Mouse (Mus musculus): Measurements from ENCODE around the gene Slc6a19.
"Not testable (repeated sequence)": the region's sequence is repeated elsewhere in the genome, so short reads cannot be mapped to it uniquely, and the experiment has no call there.

The Slc6a19 gene

DNA sequence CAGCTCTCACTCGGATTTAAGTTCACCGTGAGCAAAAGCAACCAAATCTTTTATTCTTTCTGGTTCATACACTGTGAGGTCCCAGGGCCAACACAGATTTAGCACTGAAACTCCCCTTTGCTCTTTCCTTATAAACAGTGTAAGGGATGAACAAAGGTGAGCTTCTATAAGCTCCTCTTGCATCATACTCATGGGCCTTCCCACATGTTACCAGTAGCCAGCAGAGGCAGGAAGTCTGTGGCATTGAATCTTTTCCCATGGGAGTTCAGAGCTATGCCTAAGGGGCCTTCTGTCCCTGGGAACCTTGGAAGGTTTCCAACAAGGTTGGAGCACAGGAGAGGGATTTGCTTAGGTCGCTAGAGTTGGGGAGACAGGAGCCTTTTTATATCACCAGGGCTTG lies 7.6 kb upstream of the Slc6a19 start:
- no peak for DNase-seq (ENCODE audit: low spot score)

DNA sequence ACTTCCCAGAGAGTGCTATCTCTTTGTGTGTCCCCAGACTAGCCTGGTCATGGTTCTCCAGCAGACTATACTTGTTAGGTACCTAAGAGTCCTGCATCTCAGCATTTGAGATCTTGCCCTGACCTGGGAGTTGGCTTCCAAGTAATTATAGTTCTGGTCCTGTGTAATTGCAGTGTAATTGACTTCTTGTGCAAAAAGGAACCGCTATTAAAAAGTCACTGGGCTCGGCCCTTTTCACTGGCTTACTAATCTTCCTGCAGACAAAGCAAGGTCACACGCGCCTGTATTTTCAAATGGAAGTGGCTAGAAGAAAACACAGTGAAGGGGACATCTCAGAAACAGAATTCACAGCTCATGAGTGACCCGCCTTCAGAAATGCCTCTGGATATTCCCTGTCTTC lies 7.1 kb upstream of the Slc6a19 start:
- DNase-seq (ENCODE audit: low spot score): no peak

DNA sequence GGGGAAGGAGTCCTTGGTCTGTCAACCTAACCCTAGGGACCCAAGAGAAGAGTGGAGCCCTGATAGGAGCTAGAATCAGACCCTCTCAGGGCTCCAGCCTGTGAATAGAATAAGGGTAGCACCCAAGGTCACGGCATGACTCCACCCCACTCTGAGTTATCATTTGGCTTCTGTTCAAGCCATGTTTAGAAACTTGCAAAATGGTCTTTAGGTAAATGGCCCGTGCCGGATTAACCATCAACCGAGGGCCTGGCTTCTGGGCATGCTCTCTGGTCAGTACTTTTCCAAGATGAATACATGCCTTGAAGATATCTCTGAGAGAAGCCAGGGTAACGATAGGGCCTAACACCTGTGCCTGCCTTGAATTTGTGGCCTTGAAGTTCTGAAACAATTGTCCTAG lies 6.6 kb upstream of the Slc6a19 start:
- no peak for DNase-seq (ENCODE audit: low spot score)

DNA sequence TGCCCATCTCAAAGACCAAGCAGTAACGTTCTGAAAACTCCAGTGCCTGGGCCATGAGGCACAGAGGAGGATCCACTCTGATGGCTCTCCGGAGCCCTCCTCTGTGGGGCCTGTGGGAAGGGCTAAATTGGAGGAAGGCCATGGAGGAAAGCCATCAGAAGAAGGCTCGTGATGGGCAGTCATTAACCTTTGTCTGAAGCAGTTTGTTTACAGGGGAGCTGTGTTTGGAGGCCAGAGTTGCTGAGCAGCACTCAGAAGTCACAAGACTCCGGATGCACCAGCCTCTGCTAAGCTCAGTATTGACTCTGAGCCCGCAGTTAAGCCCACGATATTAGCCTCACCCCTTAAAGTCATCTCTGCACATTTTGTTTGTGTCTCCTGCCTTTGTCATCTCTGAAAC lies 4.8 kb upstream of the Slc6a19 start:
- no peak for DNase-seq (ENCODE audit: low spot score)

DNA sequence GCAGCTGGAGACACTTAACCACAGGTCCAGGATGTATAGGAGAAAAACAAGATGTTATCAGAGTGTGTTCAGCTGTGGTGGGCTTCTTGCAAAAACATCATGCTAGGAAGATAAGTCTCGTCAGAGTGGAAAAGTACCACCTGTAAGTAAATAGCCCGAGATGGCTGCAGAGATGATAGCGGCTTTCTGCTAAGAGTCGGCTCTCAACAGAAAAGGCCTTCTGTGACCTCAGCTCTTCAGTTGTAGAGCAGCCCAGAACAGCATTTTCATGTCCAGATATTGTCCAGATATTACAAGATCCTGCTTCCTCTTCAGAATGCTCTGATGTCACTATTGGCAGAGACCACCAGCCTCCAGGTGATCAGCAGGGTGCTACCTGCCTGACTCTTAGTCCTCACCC lies 1.2 kb downstream of the Slc6a19 start:
- not testable (repeated sequence) for DNase-seq (ENCODE audit: low spot score)

DNA sequence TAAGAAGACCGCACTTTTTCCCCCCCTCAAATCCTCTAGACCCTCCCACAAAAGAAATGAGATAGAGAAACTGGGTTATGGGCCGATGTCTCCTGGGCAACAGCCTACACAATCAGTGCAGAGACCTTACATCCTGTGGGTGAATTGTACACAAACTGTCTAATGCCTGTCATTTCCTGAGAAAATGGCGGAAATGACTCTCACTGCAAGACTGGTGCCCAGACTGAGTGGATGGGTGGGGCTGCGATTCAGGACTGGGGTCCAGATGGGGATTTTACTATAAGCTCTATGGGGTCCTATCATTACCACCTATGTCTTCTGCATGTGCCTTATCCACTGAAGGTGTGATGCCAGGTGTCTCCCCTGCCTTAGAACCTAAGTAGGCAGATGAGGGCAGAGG lies 1.9 kb downstream of the Slc6a19 start:
- no peak for DNase-seq (ENCODE audit: low spot score)

DNA sequence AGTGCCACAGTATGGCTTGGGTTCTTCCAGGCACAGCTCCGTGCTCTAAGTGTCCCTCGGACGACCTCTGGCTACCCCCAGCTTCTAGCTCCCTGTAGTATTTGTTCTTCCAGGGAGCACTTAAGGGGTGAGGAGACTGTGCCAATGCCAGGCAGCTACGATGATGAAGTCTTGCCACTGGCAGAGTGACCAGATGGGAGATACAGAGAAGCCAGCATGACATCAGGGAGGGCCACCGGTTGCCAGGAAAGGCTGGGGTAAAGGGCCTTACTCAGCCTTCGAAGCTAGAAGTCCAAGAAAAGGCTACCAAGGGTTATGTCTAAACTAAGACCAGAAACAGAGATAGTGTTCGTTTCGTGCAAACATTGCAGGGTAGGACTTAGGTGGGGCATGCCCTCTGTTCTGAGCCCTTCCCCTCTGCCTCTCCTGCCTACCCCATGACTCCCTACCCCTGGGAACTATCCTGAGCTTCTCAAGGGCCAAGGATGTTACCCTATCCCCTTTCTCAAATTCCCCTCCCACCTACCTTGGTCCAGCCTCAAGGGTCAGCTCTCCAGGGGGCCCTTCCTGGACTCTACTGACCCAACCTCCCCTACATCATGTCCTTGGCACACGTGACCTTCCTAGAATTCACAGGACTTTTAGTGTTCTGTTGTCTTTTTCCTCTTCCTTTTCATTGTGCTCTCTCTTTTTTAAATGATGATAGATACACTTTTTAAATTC lies 3.3 kb downstream of the Slc6a19 start:
- no peak for DNase-seq (ENCODE audit: low spot score)

DNA sequence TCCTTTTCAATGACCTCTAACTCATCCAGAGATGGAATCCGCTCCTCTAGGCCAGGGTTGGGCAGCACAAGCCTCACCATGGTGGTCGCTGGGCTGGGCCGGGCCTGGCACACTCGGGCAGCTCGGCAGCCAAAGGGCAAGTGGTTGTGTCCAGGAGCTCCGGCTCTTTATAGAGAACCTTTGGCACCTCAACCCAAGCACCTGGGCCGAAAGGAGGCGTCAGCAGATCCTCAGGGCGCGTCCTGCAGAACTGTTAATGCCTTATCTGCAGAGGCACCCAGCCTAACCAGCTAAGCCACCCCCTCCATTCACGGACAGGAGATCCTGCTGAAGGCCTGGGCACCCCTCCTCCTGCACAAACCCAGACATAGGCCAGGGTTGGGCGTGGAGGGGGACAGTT lies 4.1 kb downstream of the Slc6a19 start:
- no peak for DNase-seq (ENCODE audit: low spot score)

DNA sequence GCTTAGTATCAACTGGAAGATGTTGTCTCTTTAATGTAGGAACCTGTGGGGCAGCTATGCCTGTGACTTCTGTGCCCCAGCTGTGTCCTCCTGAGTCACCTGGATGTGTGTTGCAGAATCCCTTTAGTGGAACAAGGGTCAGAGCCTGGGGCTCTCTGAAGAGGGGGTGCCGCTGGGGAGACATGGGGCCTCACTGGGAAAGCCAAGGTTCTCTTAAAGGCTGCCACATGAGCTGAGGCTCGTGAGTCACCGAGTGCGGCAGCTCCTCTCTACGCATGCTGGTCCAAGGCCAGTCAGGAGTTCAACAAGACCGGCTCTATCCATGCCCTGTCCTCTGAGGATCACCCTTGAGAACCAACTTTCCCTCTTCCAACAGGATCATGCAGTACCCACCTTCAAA lies 5.0 kb downstream of the Slc6a19 start:
- no peak for DNase-seq (ENCODE audit: low spot score)

DNA sequence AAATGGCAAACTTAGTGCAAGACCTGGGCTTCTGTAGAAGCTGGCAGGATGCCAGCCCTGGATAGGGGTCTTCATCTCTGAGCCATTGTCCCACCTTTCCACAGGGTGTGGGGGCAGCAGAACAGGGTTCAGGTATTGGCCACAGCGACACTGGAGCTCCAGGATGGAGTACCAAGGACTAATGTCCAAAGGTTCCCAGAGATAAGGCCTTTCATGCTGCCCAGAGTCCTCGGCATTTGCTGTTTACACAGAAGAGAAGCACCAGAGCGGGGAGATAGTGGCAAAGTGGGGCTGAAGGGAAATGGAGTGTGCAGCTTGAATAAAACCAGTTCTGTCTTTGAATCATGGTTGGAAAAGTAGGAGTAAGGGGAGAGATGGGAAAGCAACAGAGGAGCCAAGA lies 8.1 kb downstream of the Slc6a19 start:
- DNase-seq (ENCODE audit: low spot score): no peak

DNA sequence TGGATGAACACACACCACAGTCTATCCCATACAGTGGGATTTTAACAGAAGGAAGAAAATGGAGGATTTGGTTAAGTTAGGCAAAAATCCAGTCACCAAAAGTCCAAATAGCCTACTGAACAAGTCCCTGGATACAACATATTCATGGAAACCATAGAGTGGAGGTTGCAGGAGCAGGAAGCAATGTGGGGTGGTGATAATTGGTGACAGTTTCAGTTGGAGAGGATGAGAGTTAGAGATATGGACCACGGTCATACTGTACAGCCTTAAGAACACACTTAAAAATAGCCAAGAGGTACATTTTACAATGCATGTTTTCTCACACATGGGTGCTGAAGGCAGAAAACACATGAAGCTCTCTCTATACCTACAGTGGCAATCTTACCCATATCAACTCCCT lies 9.7 kb downstream of the Slc6a19 start:
- DNase-seq (ENCODE audit: low spot score): no peak

DNA sequence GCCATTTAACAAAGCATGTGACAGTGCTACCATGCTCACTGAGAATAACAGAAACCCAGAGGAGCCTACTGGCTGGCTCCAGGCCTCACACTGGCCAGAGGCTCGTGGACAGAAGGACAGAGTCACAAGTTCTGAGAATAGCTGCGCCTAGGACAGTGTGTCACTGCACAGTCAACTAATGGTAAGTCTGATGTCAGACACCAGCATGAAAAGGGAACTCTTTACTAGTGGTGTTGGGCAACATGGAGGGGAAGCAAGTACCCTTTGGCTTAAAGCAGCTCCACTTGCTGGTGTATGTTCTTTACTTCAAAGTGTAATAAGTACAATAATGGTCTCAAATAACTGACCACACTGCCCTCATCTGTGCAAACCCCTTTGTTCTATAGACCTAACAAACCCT lies 11.3 kb downstream of the Slc6a19 start:
- no peak for DNase-seq (ENCODE audit: low spot score)

DNA sequence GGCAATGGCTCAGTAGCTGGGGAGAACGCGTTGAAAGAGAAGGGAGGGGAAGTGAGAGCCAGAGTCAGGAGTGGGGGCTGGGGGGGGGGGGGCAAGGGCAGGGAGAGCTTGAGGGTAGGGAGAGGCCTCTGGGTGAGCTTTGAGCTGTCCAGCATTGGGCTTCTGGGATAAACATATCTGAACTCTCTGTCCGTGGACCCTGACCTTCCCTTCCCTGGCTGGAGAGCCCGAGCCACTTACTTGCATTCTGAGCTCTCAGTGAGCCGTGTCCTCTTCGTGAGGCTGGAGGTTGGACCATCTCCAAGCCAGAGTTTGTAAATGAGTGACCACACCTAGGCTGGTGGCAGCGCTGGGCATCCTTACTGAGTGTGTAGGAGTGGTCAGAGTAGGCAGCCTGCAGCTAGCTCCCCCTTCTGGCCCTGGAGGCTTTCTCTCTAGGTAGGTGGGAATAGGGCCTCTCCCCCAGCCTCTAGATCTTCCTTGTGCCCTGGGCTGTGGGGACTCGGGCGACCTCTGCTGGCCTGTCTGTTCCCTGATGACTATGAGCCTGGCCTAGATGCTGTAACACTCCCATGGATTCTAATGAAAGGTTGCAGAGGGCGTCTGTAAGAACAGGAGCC lies 12.3 kb downstream of the Slc6a19 start:
- peak; percentile 72 for DNase-seq (ENCODE audit: low spot score)

DNA sequence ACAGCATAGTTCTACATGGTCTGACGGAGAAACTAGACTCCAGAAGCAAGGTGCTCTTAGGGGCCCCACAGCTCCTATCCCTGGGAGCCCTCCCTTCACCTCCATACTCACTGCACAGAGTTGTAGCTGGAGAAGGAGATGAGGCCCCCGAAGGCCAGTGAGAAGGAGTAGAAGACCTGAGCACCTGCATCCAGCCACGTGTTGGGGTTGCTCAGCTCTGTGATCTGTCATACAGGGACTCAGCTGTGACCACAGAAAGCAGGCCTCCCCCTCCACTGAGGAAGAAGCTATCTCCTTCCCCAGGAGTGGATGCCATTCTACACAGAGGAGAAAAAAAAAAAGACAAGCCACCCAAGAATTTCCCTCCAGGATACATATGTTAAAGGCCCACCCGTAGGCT lies 15.7 kb downstream of the Slc6a19 start:
- no peak for DNase-seq (ENCODE audit: low spot score)

DNA sequence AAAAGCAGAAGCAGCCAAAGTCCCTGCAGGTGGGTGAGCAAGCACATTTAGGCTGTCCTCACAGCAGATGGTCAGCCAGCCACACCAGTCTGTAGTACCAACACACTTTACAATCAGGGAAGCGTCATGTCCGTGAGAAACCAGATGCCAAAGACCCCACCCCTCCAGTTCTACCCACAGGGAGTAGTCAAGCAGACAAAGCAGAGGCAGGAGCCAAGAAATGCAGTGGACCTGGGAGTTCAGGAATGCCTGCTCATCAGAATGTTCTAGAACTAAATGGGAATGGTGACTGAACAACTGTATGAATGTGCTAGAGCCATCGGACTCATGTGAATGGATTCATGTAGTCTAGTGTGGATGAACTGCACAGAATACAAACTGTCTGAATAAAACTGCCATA lies 17.1 kb downstream of the Slc6a19 start:
- no peak for DNase-seq (ENCODE audit: low spot score)

DNA sequence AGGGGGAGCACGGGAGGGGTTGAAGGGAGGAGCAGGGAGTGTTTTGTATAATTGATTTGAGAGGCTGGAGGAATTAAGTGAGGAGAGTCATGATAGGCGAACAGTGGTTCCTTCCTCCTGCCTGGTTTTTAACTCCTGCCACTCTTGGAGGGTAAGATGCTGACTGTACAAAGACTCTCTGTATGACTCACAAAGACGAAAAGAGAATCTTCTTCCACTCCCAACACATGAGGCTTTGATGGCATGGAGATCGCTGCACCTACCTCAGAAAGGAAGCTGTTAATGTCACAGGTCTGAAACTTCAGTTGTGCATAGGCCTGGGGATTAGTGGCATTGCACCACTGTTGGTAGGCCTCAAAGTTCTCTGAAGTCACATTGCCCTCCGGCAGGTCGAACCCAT lies 19.2 kb downstream of the Slc6a19 start:
- DNase-seq (ENCODE audit: low spot score): no peak

DNA sequence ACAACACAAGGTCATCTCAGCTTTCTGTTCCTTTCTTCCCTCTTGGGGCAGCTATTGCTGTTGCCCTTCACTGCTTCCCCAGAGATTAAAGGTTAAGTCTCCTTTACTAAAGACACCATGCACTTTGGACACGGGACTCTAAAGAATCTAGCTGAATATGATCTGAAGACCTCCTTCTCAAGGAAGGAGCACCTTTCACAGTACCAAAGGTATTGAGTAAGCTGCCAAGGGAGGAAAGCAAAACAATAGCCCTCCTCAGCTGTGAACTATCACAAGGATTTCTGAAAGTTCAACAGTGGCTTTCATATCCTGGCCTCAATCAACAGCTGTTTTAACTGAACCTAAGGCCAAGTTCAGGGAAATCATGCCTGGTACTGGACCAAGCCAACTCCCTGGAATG lies 20.3 kb downstream of the Slc6a19 start:
- no peak for DNase-seq (ENCODE audit: low spot score)

DNA sequence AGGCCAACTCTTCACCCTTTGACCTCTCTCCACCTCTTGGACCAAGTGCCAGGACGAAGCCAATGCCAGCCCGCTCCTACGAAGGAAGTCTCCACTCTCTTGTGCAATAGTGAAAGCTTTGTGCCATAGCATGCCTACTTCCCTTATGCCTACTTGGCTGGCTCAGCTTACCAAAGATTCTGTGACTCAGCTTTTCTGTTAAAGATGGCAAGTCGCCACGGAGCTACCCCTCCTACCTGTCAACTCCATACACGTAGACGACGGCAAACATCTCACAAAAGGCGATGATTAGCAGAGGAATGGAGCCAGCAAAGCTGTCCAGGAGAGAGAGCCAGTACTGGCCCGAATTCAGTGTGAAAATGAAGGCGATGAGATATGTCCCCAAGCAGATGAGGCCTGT lies 21.0 kb downstream of the Slc6a19 start:
- DNase-seq (ENCODE audit: low spot score): peak; percentile 28

DNA sequence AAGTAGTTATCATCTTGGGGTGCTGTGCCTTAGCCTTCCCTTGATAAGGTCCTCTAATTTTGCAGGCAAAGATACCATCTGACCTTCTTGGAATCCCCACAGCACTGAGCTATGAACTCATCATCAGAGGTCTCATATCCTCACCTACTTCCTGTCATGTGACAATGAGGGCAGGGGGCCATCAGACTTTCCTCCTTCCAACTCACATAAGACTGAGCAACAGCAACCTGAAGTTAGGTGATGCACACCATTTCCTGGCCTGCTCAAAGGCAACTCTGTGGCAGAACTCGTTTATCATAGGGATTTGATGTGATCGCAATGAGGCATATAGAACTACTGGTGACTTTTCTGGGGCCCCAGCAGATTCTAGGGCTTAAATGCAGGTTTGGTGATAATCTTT lies 22.4 kb downstream of the Slc6a19 start:
- no peak for DNase-seq (ENCODE audit: low spot score)

DNA sequence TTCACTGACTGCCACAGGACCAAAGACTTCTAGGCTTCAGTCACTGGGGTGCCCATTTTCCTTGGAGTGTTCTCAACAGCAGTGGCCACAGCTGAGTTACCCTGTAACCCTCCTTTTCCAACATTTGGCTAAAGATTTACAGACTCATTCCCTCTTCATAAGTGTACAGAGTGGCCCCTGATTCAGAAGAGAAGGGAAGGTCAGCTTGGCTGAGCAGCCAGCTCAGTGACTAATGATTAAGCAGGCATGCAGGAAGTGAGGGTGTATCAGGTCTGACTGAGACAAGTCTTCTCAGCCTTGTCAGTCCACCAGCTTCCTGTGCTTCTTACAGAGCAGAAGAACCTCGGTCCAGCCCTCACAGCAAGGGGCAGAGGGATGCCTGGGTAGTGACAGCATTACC lies 24.3 kb downstream of the Slc6a19 start:
- no peak for DNase-seq (ENCODE audit: low spot score)

DNA sequence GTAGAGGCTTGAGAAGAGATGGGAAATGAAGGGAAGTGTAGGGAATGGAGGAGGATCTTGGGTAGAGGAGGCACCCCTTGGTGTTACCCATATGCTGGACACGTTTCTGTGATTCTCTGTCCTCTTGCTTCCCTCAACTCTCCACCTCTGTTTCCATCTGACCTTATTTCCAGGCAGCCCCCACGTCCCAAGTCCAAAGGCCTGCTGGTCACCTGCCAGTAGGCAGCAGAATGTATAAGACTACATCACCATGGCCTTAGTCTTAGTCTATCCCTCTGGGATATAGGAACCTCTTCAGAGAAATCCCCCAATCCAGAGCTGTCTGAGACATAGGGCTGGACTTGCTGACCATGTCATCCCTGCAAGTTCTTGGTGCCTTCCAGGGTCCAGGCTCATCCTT lies 25.4 kb downstream of the Slc6a19 start:
- no peak for DNase-seq (ENCODE audit: low spot score)

DNA sequence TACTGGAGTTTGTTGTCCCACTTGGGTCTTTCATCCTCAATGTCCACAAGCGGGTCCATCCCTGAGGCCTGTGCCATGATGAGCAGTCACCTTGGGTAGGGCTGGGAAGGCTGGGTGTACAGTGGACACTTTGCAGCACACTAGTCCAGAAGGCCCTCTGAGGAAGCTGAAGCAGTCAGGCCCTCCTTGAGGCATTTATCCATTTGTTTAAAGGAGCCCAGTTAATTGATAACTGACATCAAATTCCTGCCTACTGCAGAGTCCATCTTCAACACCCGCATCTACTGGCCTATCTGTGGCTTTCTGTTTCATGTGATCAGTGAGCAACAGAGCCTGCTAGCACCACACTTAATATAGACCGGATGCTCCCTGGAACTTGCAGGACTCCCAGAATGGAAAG lies 26.8 kb downstream of the Slc6a19 start, which contains the start of gene Slc6a18:
Gene Slc6a18 (minus strand): TSS at position 171 of the 400 bp plus-strand sequence.
- DNase-seq (ENCODE audit: low spot score): no peak

DNA sequence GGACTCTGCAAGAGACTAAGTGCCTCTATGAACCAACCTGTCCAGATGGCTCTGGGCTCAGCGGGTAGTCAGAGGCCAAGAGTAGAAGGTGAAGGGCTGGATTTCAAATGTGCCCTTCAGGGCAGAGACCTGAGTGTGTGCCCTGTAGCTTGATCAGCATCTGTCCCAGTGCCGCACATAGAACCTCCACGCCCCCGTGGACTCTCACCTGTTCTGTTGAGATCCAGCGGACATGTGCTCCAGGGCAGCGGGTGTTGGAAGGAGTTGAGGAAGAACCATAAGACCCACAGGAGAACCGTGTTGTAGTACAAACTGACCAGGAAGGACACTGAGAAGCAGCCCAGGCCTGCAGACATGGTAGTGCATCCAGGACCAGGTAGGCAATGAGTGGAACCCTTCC lies 29.5 kb downstream of the Slc6a19 start:
- no peak for DNase-seq (ENCODE audit: low spot score)

DNA sequence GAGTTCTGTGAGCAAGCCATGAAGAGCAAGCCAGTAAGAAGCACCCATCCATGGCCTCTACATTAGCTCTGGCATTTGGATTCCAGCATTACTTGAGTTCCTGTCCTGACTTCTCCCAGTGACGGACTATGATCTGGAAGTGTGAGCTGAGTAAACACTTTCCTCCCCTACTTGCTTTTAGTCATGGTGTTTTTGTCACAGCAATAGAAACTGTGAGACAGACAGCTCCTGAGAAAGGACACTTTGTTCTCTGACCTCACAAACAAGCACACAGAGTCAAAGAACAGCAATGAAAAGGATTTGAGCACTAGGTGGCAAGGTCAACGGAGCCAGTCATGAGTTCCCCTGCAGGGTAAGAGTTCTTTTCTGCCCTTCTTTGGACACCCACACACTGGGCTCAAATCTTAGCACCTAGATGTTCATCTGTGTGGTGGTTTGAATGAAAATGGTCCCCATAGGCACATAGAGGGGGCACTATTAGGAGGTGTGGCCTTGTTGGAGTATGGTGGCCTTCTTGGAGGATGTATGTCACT lies 44.4 kb downstream of the Slc6a19 start:
- DNase-seq (ENCODE audit: low spot score): no peak

All from layer of hippocampus, adult 11-12 months (tissue).